Mouse (Mus musculus): ENCODE results near the gene Phlpp2.

DNA sequence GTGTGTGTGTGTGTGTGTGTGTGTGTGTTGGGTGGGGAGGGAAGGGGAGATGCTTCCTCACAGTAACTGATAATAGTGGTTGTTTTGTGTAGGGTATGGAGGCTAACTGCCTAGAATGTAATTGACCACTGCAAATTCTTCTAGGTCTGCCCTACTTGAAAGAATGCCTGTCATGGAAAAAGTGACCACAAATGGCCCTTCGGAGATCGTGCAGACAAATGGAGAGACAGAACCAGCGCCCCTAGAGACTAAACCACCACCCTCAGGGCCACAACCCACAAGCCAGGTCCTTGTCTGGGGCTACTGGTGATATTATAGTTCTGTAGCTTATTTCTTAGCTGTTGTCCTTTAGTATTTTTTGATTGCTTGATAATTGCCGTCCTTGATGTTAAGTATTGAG, 13.8 kb upstream of the Phlpp2 start:
- no peak for TF ChIP-seq CTCF (conservative IDR thresholded peaks at IDR 0.05; ENCODE audit: low read length)
- TF ChIP-seq NANOG (IDR thresholded peaks at IDR 0.05; ENCODE audit: borderline replicate concordance, low read length): no peak
- TF ChIP-seq POU5F1 (IDR thresholded peaks at IDR 0.05; ENCODE audit: borderline replicate concordance, low read length): no peak
